Mouse (Mus musculus): ENCODE data around the gene Plagl2.

GRCm38 (mm10) chr2:153256604-153257003 lies 15.4 kb upstream of the Plagl2 start:
- TF ChIP-seq CTCF (IDR thresholded peaks at IDR 0.05): no peak
- no peak for TF ChIP-seq EP300 (IDR thresholded peaks at IDR 0.05; ENCODE audit: insufficient read depth, low read depth, low read length)
- no peak for TF ChIP-seq POLR2A (IDR thresholded peaks at IDR 0.05; ENCODE audit: insufficient read depth, low read depth, low read length)

Data from heart, adult 2 months (tissue).